9 mouse cellular contexts compared by ENCODE assay signal in genomic region chr2:91455826-91456225, GRCm38 (mm10). TPM values are rescaled to one million over a fixed set of nuclear protein-coding genes. Genes with fewer than 3 reads are reported as not detected.
DNase-seq lines count a peak whose midpoint lies in the region; ATAC-seq and TF ChIP-seq lines count a peak whose summit lies in the region.
"Had no signal": no experiment of that assay in that cellular context is flagged by ENCODE, and none has a peak within 500 bp of the region (broad histone marks: within the 10 kb centered on the region; RNA-seq: fewer than 3 reads in every experiment).

No protein-coding gene starts in this region.

- H3K4me1 ChIP-seq in forebrain, embryonic 10.5 days, result peaks cover 63% of the 10 kb centered on the region
- peaks cover 18% of the 10 kb centered on the region for H3K4me1 ChIP-seq in forebrain, embryonic 16.5 days (replicated peaks; ENCODE audit: control insufficient read depth, insufficient read depth, low read length)

- DNase-seq in forebrain, embryonic 10.5 days (ENCODE audit: extremely low spot score, low spot score), result no peak
- peak; percentile 47 to 68 for DNase-seq in left cerebral cortex, postnatal 14 days (ENCODE audit: low spot score in 2 of 2)
- DNase-seq in left cerebral cortex, adult 11 months (ENCODE audit: low spot score), result no peak
- DNase-seq in brain, embryonic 14.5 days (ENCODE audit: low read depth), result peak; percentile 89
- DNase-seq in kidney, postnatal 14 days, result peak; percentile 68
- DNase-seq in splenic B cell, adult 2 months (ENCODE audit: low read depth, low spot score), result peak; percentile 33
- DNase-seq in ovary, postnatal 14 days (ENCODE audit: low spot score), result no peak

- TF ChIP-seq CTCF in brain, embryonic 14.5 days (IDR thresholded peaks at IDR 0.05; ENCODE audit: borderline replicate concordance, extremely low read depth, insufficient read depth, insufficient read length), result peak; percentile 69; the same call in 1 of the 2 replicates

- H3K4me2 ChIP-seq in forebrain, embryonic 16.5 days (ENCODE audit: low read length), result no peak overlapping the region
- H3K4me2 ChIP-seq: heart, embryonic 13.5 days had no signal

- ATAC-seq in forebrain, embryonic 16.5 days, result no peak

- H3K9me3 ChIP-seq in forebrain, embryonic 10.5 days, result peaks cover 5% of the 10 kb centered on the region; the same call in 1 of the 2 replicates
- H3K9me3 ChIP-seq in forebrain, embryonic 16.5 days (ENCODE audit: control insufficient read depth, low read length), result no peaks in the 10 kb centered on the region

- WGBS in forebrain, embryonic 10.5 days, result 5% methylated on average over 4 of the region's 4 CpGs
- WGBS in forebrain, embryonic 16.5 days, result 5% methylated on average over 4 of the region's 4 CpGs

- intact Hi-C loops in left cerebral cortex, postnatal 14 days (cut with DNase I), result loop anchor here (5.0 kb wide), 1 partner anchor 169 kb away; no protein-coding TSS in a partner anchor

- peaks cover 11% of the 10 kb centered on the region for H3K36me3 ChIP-seq in forebrain, embryonic 10.5 days (replicated peaks)
- H3K36me3 ChIP-seq in forebrain, embryonic 16.5 days (ENCODE audit: control insufficient read depth, insufficient read depth), result no peaks in the 10 kb centered on the region
- H3K36me3 ChIP-seq in splenic B cell, adult 2 months (ENCODE audit: control insufficient read depth, insufficient read depth, low read length, poor library complexity, severe bottlenecking), result no peaks in the 10 kb centered on the region

- H3K27ac ChIP-seq in forebrain, embryonic 10.5 days, result peak overlapping the region; percentile 30; the same call in 1 of the 2 replicates
- H3K27ac ChIP-seq in forebrain, embryonic 16.5 days (ENCODE audit: low read length), result no peak overlapping the region

- no peak overlapping the region for H3K4me3 ChIP-seq in forebrain, embryonic 10.5 days
- H3K4me3 ChIP-seq in forebrain, embryonic 16.5 days (replicated peaks; ENCODE audit: low read length), result no peak overlapping the region
- H3K4me3 ChIP-seq: heart, embryonic 13.5 days had no signal

- peaks cover 16% of the 10 kb centered on the region for H3K27me3 ChIP-seq in forebrain, embryonic 10.5 days (ENCODE audit: poor library complexity, severe bottlenecking)
- H3K27me3 ChIP-seq in forebrain, embryonic 16.5 days (replicated peaks; ENCODE audit: control insufficient read depth, insufficient read depth, low read length), result no peaks in the 10 kb centered on the region
- peaks cover 3% of the 10 kb centered on the region for H3K27me3 ChIP-seq in splenic B cell, adult 2 months (ENCODE audit: control insufficient read depth, insufficient read depth, low read length, poor library complexity, severe bottlenecking)
- H3K27me3 ChIP-seq: heart, embryonic 13.5 days had no signal

- H3K9ac ChIP-seq in forebrain, embryonic 16.5 days (replicated peaks; ENCODE audit: low read depth, low read length), result no peak overlapping the region
- H3K9ac ChIP-seq: heart, embryonic 13.5 days had no signal

- TF ChIP-seq POLR2A in brain, embryonic 14.5 days (IDR thresholded peaks at IDR 0.05; ENCODE audit: borderline replicate concordance, extremely low read depth, insufficient read depth, insufficient read length, poor library complexity, severe bottlenecking), result no peak

RNA-seq across cellular contexts. Expression of gene Lrp4, which starts 1.5 kb away (rescaled TPM):
- 10.6 and 11.3 TPM in 2 replicates for polyA plus RNA-seq in forebrain, embryonic 10.5 days (2016; fragmentation: Nextera tagmentation; extraction: Ambion mirVana)
- polyA plus RNA-seq in forebrain, embryonic 16.5 days (2015; fragmentation: Nextera tagmentation; extraction: Ambion mirVana), result 4.5 and 5.9 TPM in 2 replicates
- 10 to 100 TPM; 27.2 to 28.2 TPM for total RNA-seq in left cerebral cortex, postnatal 14 days (2021)
- 9.0 and 12.4 TPM in 2 replicates for polyA plus RNA-seq in brain, embryonic 14.5 days (2012; rRNA removed)

RNA-seq across cellular contexts. Expression of gene 1110051M20Rik, which starts 11.3 kb away (rescaled TPM):
- polyA plus RNA-seq in forebrain, embryonic 10.5 days (2016; fragmentation: Nextera tagmentation; extraction: Ambion mirVana), result 95.7 and 100 TPM in 2 replicates
- polyA plus RNA-seq in forebrain, embryonic 16.5 days (2015; fragmentation: Nextera tagmentation; extraction: Ambion mirVana), result 163 and 187 TPM in 2 replicates
- 10 to 100 TPM; 84.7 to 89.4 TPM for total RNA-seq in left cerebral cortex, postnatal 14 days (2021)
- 82.7 and 86.3 TPM in 2 replicates for polyA plus RNA-seq in brain, embryonic 14.5 days (2012; rRNA removed)

Comparison
In these comparisons a context has a peak if more than half of its experiments do, and no peak if none do; other contexts are left out.
1. DNase-seq: peak in left cerebral cortex, postnatal 14 days (2 of 2), brain, embryonic 14.5 days (single experiment), kidney, postnatal 14 days (single experiment) and splenic B cell, adult 2 months (single experiment); none in forebrain, embryonic 10.5 days (single experiment), left cerebral cortex, adult 11 months (single experiment) and ovary, postnatal 14 days (single experiment).